ENCODE assay signal across 19 mouse cellular contexts in the genomic region with DNA sequence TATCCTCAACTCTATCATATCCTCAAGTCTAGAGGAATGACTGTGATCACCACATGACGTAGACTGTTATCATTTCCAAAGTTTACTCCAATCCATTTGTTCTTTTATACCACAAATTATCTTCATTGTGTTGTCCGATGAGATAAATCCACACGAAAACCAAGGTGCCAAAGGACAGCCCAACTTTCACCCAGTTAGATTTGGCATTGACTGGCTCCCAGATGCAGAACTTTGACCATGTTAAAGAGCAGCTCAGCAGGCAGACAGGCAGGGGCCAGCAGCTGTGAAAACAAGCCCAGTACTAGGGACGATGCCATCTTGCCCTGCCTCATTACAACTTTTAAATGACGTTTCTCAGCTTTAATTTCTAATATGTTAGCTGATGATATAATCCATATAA.
"Had no signal": no experiment of that assay in that cellular context is flagged by ENCODE, and none has a peak within 500 bp of the region (broad histone marks: within the 10 kb centered on the region; RNA-seq: fewer than 3 reads in every experiment).

No protein-coding gene starts in this region.

- H3K4me2 ChIP-seq: limb, embryonic 12.5 days; limb, embryonic 15.5 days; midbrain, embryonic 12.5 days; neural tube, embryonic 13.5 days had no signal

- H3K27ac ChIP-seq: hindbrain, postnatal 0 days; limb, embryonic 12.5 days; limb, embryonic 15.5 days; liver, embryonic 14.5 days; midbrain, embryonic 12.5 days; neural tube, embryonic 13.5 days had no signal

- ATAC-seq: hindbrain, postnatal 0 days; inflammation-experienced regulatory T-cells, adult 6 months; intestine, embryonic 16.5 days; midbrain, embryonic 16.5 days had no signal

- DNase-seq: left cerebral cortex, postnatal 4 days; lung, adult 2 months; lung, postnatal 14 days; lung, postnatal 4 days; retina, postnatal 1 day; right cerebral cortex, postnatal 25 days; spleen, adult 18-20 months; thymus, adult 18-20 months; thymus, postnatal 36 days had no signal

- H3K4me3 ChIP-seq: limb, embryonic 12.5 days; limb, embryonic 15.5 days; midbrain, embryonic 12.5 days; myocyte; neural tube, embryonic 13.5 days had no signal

- H3K4me1 ChIP-seq: limb, embryonic 12.5 days; limb, embryonic 15.5 days; midbrain, embryonic 12.5 days; neural tube, embryonic 13.5 days had no signal

- H3K27me3 ChIP-seq: limb, embryonic 12.5 days; limb, embryonic 15.5 days; midbrain, embryonic 12.5 days; neural tube, embryonic 13.5 days had no signal

- H3K9ac ChIP-seq: limb, embryonic 12.5 days; limb, embryonic 15.5 days; liver, embryonic 14.5 days; midbrain, embryonic 12.5 days; neural tube, embryonic 13.5 days had no signal

- H3K9me3 ChIP-seq: limb, embryonic 12.5 days; limb, embryonic 15.5 days; midbrain, embryonic 12.5 days; neural tube, embryonic 13.5 days had no signal
